Mouse (Mus musculus): Measurements from ENCODE around the gene Cdh23. TPM values are rescaled to one million over a fixed set of nuclear protein-coding genes. Genes with fewer than 3 reads are reported as not detected.

Cdh23 gene
- total and polyA plus RNA-seq, 3 experiments: 4.7 to 7.7 (median 7.0) TPM

DNA sequence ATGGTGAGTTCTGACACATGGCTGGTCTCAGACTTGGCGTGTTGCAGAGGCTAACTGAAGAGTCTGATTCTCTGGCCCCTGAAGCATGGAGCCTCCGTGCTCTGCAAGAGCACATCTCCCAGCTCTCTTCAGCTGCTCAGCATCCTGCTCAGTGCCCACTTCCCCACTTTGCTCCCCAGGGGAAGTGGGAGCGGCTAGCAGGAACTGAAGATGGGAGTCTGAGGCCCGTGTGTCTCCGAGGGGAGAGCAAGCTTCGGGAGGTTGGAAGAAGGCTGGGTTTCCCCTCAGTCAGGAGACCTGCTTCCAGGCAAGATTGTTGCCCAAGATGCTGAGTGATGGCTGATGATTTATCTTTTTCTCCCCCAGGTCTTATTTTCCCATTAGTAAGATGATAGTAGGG lies 422.9 kb downstream of the Cdh23 start:
- Histone ChIP-seq H3K9ac (ENCODE audit: low read depth, low read length) (no peak overlapping the region), H3K27me3 (ENCODE audit: control insufficient read depth, insufficient read depth, low read length) (no peaks in the 10 kb centered on the region), H3K4me3 (no peak overlapping the region), H3K4me1 (ENCODE audit: control insufficient read depth, insufficient read depth, low read length) (no peaks in the 10 kb centered on the region), H3K36me3 (ENCODE audit: control insufficient read depth, insufficient read depth, low read length) (no peaks in the 10 kb centered on the region), H3K27ac (no peak overlapping the region), H3K79me2 (replicated peaks; ENCODE audit: control insufficient read depth, insufficient read depth, low read length) (peaks cover 4% of the 10 kb centered on the region; the same call in 1 of the 2 replicates)
- DNase-seq: peak in 1 of 2 experiments; percentile 53
- intact Hi-C loops (cut with DNase I): no loop called here
- no peak for TF ChIP-seq CTCF (IDR thresholded peaks at IDR 0.05)
- no peak for TF ChIP-seq EP300 (IDR thresholded peaks at IDR 0.05; ENCODE audit: insufficient read depth, low read depth, low read length)
- no peak for TF ChIP-seq POLR2A (IDR thresholded peaks at IDR 0.05; ENCODE audit: insufficient read depth, low read depth, low read length)
- 51% methylated on average over 6 of the region's 6 CpGs for WGBS

GRCm38 (mm10) chr10:60272241-60272640 lies 424.0 kb downstream of the Cdh23 start:
- Histone ChIP-seq H3K79me2 (replicated peaks; ENCODE audit: control insufficient read depth, insufficient read depth, low read length) (no peaks in the 10 kb centered on the region), H3K27me3 (ENCODE audit: control insufficient read depth, insufficient read depth, low read length) (no peaks in the 10 kb centered on the region), H3K27ac (no peak overlapping the region), H3K4me1 (ENCODE audit: control insufficient read depth, insufficient read depth, low read length) (no peaks in the 10 kb centered on the region), H3K36me3 (ENCODE audit: control insufficient read depth, insufficient read depth, low read length) (no peaks in the 10 kb centered on the region), H3K4me3 (no peak overlapping the region), H3K9ac (ENCODE audit: low read depth, low read length) (no peak overlapping the region)
- intact Hi-C loops (cut with DNase I): no loop called here
- no peak for TF ChIP-seq POLR2A (IDR thresholded peaks at IDR 0.05; ENCODE audit: insufficient read depth, low read depth, low read length)
- TF ChIP-seq CTCF (IDR thresholded peaks at IDR 0.05): no peak
- no peak for TF ChIP-seq EP300 (IDR thresholded peaks at IDR 0.05; ENCODE audit: insufficient read depth, low read depth, low read length)
- DNase-seq: no peak
- WGBS: 43% methylated on average over 6 of the region's 6 CpGs

GRCm38 (mm10) chr10:60271015-60271414 lies 425.3 kb downstream of the Cdh23 start:
- DNase-seq: no peak

DNA sequence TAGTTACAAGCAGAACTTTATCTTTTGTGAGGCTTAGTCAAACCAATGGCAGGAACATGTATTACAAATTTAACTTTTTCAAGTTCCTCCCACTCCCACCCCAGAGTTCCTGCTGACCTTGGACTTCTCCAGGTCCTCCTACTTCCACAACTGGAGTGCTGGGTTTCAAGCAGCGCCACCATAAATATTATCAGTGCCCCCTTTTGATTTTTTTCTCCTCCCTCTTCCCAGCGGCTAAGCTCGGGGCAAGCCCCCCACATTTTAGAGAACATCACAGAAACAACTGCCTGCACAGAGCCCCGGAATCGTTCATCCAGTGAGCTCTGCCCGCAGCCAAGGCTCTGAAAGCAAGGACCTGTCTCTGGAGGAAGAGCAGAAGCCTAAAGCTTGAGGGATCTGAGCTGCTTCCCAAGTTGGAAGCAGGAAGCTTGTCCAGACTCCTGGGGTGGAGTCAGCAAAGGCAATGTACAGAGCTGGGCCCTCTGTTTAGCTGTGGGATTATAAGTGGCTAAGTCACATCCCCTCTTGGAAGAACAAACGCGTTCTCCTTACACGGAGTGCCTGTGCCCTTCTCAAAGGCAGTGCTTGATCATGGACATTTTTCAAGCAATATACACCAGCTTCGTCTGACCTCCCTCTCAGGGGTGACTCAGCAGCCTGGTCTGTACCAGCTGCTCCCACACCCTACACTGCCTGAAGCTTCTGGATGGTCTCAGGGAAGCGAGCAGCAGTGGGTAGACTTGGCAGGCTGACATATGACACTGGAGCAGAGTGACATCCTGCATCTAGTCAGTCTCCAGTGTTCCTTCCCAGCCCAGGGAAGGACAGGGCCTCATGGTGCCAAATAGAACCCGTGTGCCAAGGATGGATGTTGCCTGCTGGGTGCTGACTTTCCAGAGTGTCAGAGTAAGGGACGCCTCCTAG lies 426.9 kb downstream of the Cdh23 start:
- Histone ChIP-seq H3K27me3 (ENCODE audit: control insufficient read depth, insufficient read depth, low read length) (no peaks in the 10 kb centered on the region), H3K4me3 (no peak overlapping the region), H3K79me2 (replicated peaks; ENCODE audit: control insufficient read depth, insufficient read depth, low read length) (no peaks in the 10 kb centered on the region), H3K27ac (peak overlapping the region; percentile 8; the same call in 1 of the 2 replicates), H3K9ac (ENCODE audit: low read depth, low read length) (no peak overlapping the region), H3K36me3 (ENCODE audit: control insufficient read depth, insufficient read depth, low read length) (no peaks in the 10 kb centered on the region), H3K4me1 (ENCODE audit: control insufficient read depth, insufficient read depth, low read length) (no peaks in the 10 kb centered on the region; the same call in 1 of the 2 replicates)
- intact Hi-C loops (cut with DNase I): no loop called here
- 49% methylated on average over 13 of the region's 13 CpGs for WGBS
- no peak for DNase-seq
- TF ChIP-seq CTCF (IDR thresholded peaks at IDR 0.05) (no peak), POLR2A (IDR thresholded peaks at IDR 0.05; ENCODE audit: insufficient read depth, low read depth, low read length) (no peak), EP300 (IDR thresholded peaks at IDR 0.05; ENCODE audit: insufficient read depth, low read depth, low read length) (no peak)

More at GRCm38 (mm10) chr10:60271015-60271414, 425.3 kb downstream of the Cdh23 start:
- intact Hi-C loops (cut with DNase I): no loop called here
- H3K4me1 ChIP-seq (ENCODE audit: control insufficient read depth, insufficient read depth, low read length): no peaks in the 10 kb centered on the region
- no peaks in the 10 kb centered on the region for H3K79me2 ChIP-seq (replicated peaks; ENCODE audit: control insufficient read depth, insufficient read depth, low read length)
- H3K27me3 ChIP-seq (ENCODE audit: control insufficient read depth, insufficient read depth, low read length): no peaks in the 10 kb centered on the region
- WGBS: 83% methylated on average over 6 of the region's 6 CpGs
- no peak overlapping the region for H3K4me3 ChIP-seq
- H3K36me3 ChIP-seq (ENCODE audit: control insufficient read depth, insufficient read depth, low read length): no peaks in the 10 kb centered on the region
- TF ChIP-seq EP300 (IDR thresholded peaks at IDR 0.05; ENCODE audit: insufficient read depth, low read depth, low read length) (no peak), POLR2A (IDR thresholded peaks at IDR 0.05; ENCODE audit: insufficient read depth, low read depth, low read length) (no peak), CTCF (IDR thresholded peaks at IDR 0.05) (no peak)
- no peak overlapping the region for H3K27ac ChIP-seq
- H3K9ac ChIP-seq (ENCODE audit: low read depth, low read length): no peak overlapping the region

- Histone ChIP-seq H3K79me2 (replicated peaks; ENCODE audit: control insufficient read depth, insufficient read depth, low read length) (no peaks in the 10 kb centered on the region), H3K4me3 (no peak overlapping the region), H3K27me3 (ENCODE audit: control insufficient read depth, insufficient read depth, low read length) (no peaks in the 10 kb centered on the region), H3K4me1 (ENCODE audit: control insufficient read depth, insufficient read depth, low read length) (no peaks in the 10 kb centered on the region; the same call in 1 of the 2 replicates), H3K36me3 (ENCODE audit: control insufficient read depth, insufficient read depth, low read length) (no peaks in the 10 kb centered on the region), H3K9ac (ENCODE audit: low read depth, low read length) (no peak overlapping the region), H3K27ac (no peak overlapping the region)
- 77% methylated on average over 11 of the region's 11 CpGs for WGBS
- DNase-seq: no peak
- TF ChIP-seq CTCF (IDR thresholded peaks at IDR 0.05) (no peak), POLR2A (IDR thresholded peaks at IDR 0.05; ENCODE audit: insufficient read depth, low read depth, low read length) (no peak), EP300 (IDR thresholded peaks at IDR 0.05; ENCODE audit: insufficient read depth, low read depth, low read length) (no peak)
- intact Hi-C loops (cut with DNase I): no loop called here
Observed at GRCm38 (mm10) chr10:60268738-60269137, 427.6 kb downstream of the Cdh23 start.

DNA sequence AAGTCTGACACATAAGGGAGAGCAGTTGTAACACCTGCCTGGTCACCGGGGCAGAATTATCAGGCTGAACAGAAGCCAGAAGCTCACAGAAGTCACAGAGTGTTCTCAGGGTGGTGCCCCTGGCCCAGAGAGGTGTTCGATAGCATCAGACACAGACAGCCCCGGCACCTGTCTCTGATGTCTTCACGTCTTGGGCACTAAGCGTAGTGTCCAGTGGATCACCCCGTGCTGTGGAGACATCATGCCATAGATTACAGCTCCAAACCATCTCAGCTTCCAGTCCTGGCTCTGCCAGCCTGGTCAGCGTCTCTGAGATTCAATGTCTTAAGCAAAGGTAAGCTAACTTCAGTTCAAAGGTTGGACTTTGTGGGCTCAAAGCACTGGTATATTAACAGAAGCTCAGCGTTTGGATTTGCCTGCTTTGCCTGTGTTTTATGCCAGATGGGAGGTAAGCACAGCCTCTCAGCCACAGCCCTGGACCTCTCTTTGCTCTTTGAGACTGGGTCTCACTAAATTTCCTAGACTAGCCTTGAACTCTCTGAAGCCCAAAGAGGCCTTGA lies 429.4 kb downstream of the Cdh23 start:
- Histone ChIP-seq H3K4me3 (no peak overlapping the region), H3K4me1 (ENCODE audit: control insufficient read depth, insufficient read depth, low read length) (peaks cover 4% of the 10 kb centered on the region), H3K9ac (ENCODE audit: low read depth, low read length) (no peak overlapping the region), H3K27ac (no peak overlapping the region), H3K27me3 (ENCODE audit: control insufficient read depth, insufficient read depth, low read length) (no peaks in the 10 kb centered on the region), H3K36me3 (ENCODE audit: control insufficient read depth, insufficient read depth, low read length) (no peaks in the 10 kb centered on the region), H3K79me2 (replicated peaks; ENCODE audit: control insufficient read depth, insufficient read depth, low read length) (no peaks in the 10 kb centered on the region)
- intact Hi-C loops (cut with DNase I): no loop called here
- no peak for DNase-seq
- 82% methylated on average over 8 of the region's 8 CpGs for WGBS
- TF ChIP-seq EP300 (IDR thresholded peaks at IDR 0.05; ENCODE audit: insufficient read depth, low read depth, low read length) (no peak), POLR2A (IDR thresholded peaks at IDR 0.05; ENCODE audit: insufficient read depth, low read depth, low read length) (no peak), CTCF (IDR thresholded peaks at IDR 0.05) (no peak)

Measured in heart, adult 2 months (tissue).